Mouse (Mus musculus): Measurements from ENCODE around the gene Hykk. TPM values are rescaled to one million over a fixed set of nuclear protein-coding genes. Genes with fewer than 3 reads are reported as not detected.

Hykk gene
- total RNA-seq, 2 experiments from 2014 or later: 5.7 to 6.3 TPM

DNA sequence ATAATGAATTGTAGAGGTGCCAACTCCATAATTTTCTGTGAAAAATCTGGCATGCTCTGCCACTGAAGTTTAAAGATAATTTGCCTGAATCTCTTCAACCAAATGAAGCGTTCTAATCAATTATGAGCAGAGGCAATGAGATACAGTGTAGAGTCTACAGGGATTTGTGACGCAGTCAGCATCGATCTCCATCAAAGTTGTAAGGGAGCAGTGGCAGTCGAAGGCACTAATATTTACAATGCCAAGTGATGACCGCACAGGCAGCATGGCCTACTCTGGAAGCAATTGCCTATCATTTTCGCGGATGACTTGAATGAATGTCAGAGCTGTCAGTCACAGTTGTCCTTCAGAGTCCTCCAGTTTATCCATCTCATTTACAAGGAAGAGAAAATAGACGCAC lies 63.6 kb downstream of the Hykk start, which contains the start of gene Chrna5:
Chrna5 (plus strand) TSS at position 207 of the 400 bp plus-strand sequence.
- DNase-seq (ENCODE audit: low spot score in 2 of 2): no peak

DNA sequence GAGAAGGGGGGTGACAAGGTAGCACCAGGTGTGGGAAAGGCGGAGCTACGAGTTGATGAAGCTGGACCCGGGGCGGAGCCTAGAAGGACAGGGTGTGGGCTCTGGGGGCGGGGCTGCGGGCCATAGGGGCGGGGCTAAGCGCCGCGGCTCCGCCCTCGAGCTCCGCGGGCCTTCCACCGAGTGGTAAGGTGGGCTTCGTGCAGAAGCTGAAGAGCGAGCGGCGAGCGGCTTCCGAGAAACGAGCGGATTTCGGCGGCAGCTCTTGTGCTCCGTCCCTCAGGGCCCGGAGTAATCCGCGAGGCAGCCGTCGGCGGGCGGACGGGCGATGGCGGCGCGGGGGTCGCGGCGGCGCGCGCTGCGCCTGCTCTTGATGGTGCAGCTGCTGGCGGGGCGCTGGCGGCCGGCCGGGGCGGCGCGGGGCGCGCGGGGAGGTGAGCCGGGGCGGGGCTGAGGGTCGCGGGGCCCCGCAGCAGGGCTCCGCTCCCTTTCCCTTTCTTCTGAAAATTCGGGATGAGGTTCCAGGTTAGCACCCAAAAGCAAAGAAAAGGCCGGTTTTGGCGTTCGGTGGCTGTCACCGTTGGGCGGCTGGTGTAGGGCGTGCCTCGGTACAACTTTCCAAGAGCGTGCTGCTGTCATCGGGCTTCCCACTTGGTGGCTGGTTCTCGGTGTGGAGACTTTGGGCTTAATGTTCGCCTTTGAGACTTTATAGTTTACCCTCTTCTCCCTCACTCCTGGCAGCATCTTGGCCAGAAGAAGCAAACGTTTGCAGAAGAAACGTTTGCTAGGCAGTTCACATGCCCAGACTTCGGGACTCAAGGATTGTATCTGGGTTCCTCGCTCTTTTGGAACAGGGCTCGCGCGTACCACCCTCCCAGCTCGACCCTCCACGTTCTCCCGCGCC lies 64.5 kb downstream of the Hykk start:
- no peak for DNase-seq (ENCODE audit: low spot score in 2 of 2)

DNA sequence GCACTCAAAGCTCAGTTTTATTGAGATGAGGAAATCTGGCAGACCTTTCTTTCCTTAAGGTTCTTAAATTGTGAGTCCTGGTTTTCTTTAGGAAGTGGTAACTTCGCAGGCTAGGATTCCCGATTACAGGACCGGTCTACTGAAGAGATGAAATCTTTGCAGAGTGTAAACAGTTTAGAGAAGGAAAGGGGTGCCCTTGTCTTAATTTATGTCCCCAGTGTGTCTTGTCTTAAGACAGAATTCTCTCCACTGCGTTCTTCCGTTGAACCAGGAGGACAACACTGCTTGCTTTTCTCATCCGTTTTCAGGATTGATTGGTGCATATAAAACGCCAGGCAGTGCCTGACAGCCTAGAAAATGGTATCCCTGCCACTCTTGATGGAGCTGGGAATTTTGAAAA lies 65.3 kb downstream of the Hykk start:
- DNase-seq (ENCODE audit: low spot score in 2 of 2): no peak

DNA sequence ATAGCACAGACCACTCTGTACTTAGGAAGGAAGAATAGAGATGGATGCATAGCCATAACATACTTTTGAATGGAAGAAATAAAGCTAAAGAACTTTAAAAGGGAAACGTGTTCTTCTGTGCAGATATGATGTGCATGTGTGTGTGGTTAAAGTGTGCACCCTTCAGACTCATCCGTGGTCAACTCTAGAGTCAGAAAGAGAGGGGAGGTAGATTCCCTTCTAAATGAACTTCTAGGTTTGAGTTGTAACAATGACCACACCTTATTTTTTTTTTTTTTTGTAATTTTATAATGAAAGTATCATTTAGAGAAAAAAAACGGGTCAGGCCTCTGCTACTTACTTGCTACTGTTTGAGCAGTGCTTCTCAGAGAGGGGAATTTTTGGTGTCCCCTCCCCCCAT lies 73.3 kb downstream of the Hykk start:
- no peak for DNase-seq (ENCODE audit: low spot score in 2 of 2)

DNA sequence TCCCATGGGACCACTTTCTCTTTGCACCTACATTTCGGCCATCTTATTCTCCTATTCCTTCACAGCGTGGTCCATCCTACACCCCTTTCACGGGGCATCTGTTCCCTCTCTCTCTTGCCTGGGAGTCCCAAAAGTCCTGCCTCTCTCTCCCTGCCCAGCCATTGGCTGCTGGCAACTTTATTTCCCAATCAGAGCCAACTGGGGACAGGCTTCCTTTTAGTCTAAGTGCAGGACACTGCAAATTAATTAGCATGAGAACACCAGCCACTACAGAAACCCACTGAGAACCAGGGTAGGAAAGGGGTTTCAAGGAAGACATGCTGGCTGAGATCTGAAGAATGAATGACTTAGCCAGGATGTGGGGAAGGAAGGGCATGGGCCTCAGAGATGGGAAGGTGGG lies 77.3 kb downstream of the Hykk start:
- DNase-seq (ENCODE audit: low spot score in 2 of 2): no peak

DNA sequence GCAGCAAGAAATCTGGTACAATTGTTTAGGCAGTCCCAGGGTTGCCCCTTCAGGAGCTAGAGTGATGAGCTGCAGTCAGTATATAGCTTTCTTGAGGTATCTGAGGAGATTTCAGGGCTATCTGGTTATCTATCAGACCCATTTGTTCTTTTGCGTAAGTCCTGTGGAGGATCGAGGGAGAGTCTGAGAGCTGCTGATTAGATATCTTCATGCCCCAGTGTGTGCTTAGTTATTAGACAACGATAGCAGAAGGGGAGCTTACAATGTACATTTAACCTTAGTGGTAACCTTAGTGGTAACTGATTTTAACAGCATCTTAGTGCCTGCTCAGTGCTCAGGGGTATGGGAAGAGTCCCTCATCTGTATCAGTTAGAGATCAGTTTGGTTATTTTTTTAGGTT lies 78.6 kb downstream of the Hykk start:
- no peak for DNase-seq (ENCODE audit: low spot score in 2 of 2)

Other genes starting within 250 kb of the Hykk start
- gene Dnaja4, start 218.4 kb upstream of the Hykk start, total RNA-seq (2021): 10 to 100 TPM; 10.4 to 12.3 TPM
- 10 to 100 TPM; 81.2 to 81.3 TPM for gene Wdr61, start 182.8 kb upstream of the Hykk start, total RNA-seq (2021)
- 1 to 10 TPM; 2.4 to 3.8 TPM for gene Crabp1, start 152.5 kb upstream of the Hykk start, total RNA-seq (2021)
- 10 to 100 TPM; 65.8 to 68.0 TPM for gene Ireb2, start 53.5 kb upstream of the Hykk start, total RNA-seq (2021)
- 100 to 1,000 TPM; 187 to 197 TPM for gene Psma4, start 33.5 kb downstream of the Hykk start, total RNA-seq (2021)
- under 1 TPM in 1 of 2 experiments, not detected in 1; 0.53 TPM for gene AY074887, start 33.7 kb downstream of the Hykk start, total RNA-seq (2021)
- 1 to 10 TPM; 2.4 to 3.5 TPM for gene Chrna5, start 63.6 kb downstream of the Hykk start, total RNA-seq (2021)
- gene Chrna3, start 109.3 kb downstream of the Hykk start, total RNA-seq (2021): 10 to 100 TPM; 16.1 to 21.0 TPM
- gene Chrnb4, start 131.5 kb downstream of the Hykk start, total RNA-seq (2021): 10 to 100 TPM in 1 of 2 experiments, 1 to 10 TPM in 1; 7.9 to 11.5 TPM
- gene Ube2q2, start 231.6 kb downstream of the Hykk start, total RNA-seq (2021): 10 to 100 TPM; 40.4 to 45.1 TPM

Measured in adrenal gland, postnatal 4 days (tissue).